Mouse (Mus musculus) forelimb bud, embryonic 11.5 days (tissue): Measurements from ENCODE around the gene Gm8720.
"Not testable (repeated sequence)": the region's sequence is repeated elsewhere in the genome, so short reads cannot be mapped to it uniquely, and the experiment has no call there.

Experiments
- DNase-seq: peaks from one replicate; pipeline ENCODE4 v3.0.0-alpha.2; 2012; ENCODE audit warnings: low read depth, low spot score

The Gm8720 gene

DNA sequence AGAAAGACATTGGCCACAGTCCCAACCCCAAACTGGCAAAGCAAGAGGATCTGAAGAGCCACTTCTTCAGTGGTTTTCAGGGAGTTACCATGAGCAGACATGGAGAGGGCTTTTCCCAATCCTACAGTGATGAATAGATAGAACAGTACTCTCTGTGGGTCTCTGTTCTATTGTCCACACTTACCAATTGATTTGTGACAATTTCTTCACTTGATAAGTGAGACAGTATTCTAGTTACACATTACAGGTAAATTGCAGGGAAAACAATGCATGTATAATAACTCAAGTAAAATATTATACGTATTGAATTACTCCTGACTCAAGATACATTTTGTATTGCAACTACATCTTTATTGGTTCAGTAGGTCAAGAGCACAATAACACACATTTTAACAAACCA, at the start of gene Gm8720:
TSS of gene Gm8720 (minus strand) at position 101 of the 400 bp plus-strand sequence.
- DNase-seq, result not testable (repeated sequence)

DNA sequence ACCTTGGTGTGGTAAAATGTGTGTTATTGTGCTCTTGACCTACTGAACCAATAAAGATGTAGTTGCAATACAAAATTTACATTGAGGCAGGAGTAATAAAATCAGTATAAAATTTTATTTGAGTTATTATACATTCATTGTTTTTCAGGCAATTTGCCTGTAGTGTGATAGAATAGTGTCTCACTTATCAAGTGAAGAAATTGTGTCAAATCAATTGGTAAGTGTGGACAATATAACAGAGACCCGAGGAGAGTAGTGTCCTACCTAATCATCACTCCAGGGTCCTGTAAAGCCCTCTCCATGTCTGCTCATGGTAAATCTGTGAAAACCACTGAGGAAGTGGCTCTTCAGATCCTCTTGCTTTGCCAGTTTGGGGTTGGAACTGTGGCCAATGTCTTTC, 12.0 kb downstream of the Gm8720 start, which contains the start of gene Vmn1r163:
TSS of gene Vmn1r163 (plus strand) at position 301 of the 400 bp plus-strand sequence.
- not testable (repeated sequence) for DNase-seq

DNA sequence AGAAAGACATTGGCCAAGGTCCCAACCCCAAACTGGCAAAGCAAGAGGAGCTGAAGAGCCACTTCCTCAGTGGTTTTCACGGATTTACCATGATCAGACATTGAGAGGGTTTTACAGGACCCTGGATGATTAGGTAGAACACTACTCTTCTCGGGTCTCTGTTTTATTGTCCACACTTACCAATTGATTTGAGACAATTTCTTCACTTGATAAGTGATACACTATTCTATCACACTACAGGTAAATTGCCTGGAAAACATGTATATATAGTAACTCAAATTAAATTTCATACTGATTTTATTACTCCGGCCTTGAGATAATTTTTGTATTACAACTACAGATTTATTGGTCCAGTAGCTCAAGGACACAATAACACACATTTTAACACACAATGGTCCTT, 47.4 kb downstream of the Gm8720 start, which contains the start of gene Gm4216:
TSS of gene Gm4216 (minus strand) at position 101 of the 400 bp plus-strand sequence.
- DNase-seq, result not testable (repeated sequence)
